12 mouse cellular contexts compared by ENCODE assay signal in genomic region chr19:6533290-6534117, GRCm38 (mm10). TPM values are rescaled to one million over a fixed set of nuclear protein-coding genes. Genes with fewer than 3 reads are reported as not detected.
DNase-seq lines count a peak whose midpoint lies in the region; ATAC-seq and TF ChIP-seq lines count a peak whose summit lies in the region.
"Had no signal": no experiment of that assay in that cellular context is flagged by ENCODE, and none has a peak within 500 bp of the region (broad histone marks: within the 10 kb centered on the region; RNA-seq: fewer than 3 reads in every experiment).

No protein-coding gene starts in this region.

- DNase-seq in left cerebral cortex, adult 2 months (ENCODE audit: extremely low spot score in 1 of 2, low spot score in 2 of 2) = no peak
- no peak for DNase-seq in left cerebral cortex, adult 11 months (ENCODE audit: low spot score)
- DNase-seq in forebrain, embryonic 11.5 days (ENCODE audit: low spot score) = no peak
- DNase-seq in spleen, adult 12 weeks (ENCODE audit: low spot score) = no peak
- DNase-seq in layer of hippocampus, adult 9-10 months (ENCODE audit: low spot score) = no peak
- no peak for DNase-seq in spleen, postnatal 14 days (ENCODE audit: low spot score in 2 of 2)
- DNase-seq: layer of hippocampus, adult 9-11 months had no signal

- peak overlapping the region; percentile 40; the same call in 1 of the 2 replicates for H3K27ac ChIP-seq in left cerebral cortex, adult 2 months
- no peak overlapping the region for H3K27ac ChIP-seq in forebrain, embryonic 11.5 days (ENCODE audit: low read depth, low read length)
- H3K27ac ChIP-seq in kidney, embryonic 16.5 days (ENCODE audit: low read length) = 0 out of 2 replicates have a peak overlapping the region, but pooled peaks have one; percentile 10
- 0 out of 2 replicates have a peak overlapping the region, but pooled peaks have one; percentile 7 for H3K27ac ChIP-seq in olfactory bulb, adult 2 months (ENCODE audit: insufficient read depth, low read depth, low read length)
- H3K27ac ChIP-seq: heart, embryonic 15.5 days had no signal

- ATAC-seq in forebrain, embryonic 11.5 days (replicated peaks; ENCODE audit: low FRiP score) = no peak
- ATAC-seq in kidney, embryonic 16.5 days (ENCODE audit: low FRiP score, low TSS enrichment) = no peak

- H3K4me2 ChIP-seq in forebrain, embryonic 11.5 days (ENCODE audit: low read depth, low read length, severe bottlenecking) = no peak overlapping the region
- no peak overlapping the region for H3K4me2 ChIP-seq in kidney, embryonic 16.5 days (replicated peaks; ENCODE audit: low read depth, low read length)

- H3K36me3 ChIP-seq in forebrain, embryonic 11.5 days (ENCODE audit: control insufficient read depth, insufficient read depth, low read length) = no peaks in the 10 kb centered on the region
- no peaks in the 10 kb centered on the region for H3K36me3 ChIP-seq in kidney, embryonic 16.5 days (ENCODE audit: insufficient read depth, low read length)
- H3K36me3 ChIP-seq: heart, embryonic 15.5 days had no signal

- no peak for TF ChIP-seq POLR2A in olfactory bulb, adult 2 months (IDR thresholded peaks at IDR 0.05; ENCODE audit: insufficient read depth, low read depth, low read length)

- TF ChIP-seq CTCF in left cerebral cortex, adult 2 months (IDR thresholded peaks at IDR 0.05) = no peak
- TF ChIP-seq CTCF in olfactory bulb, adult 2 months (IDR thresholded peaks at IDR 0.05; ENCODE audit: insufficient read depth, low read depth, low read length) = no peak

- no peak overlapping the region for H3K4me3 ChIP-seq in left cerebral cortex, adult 2 months
- no peak overlapping the region for H3K4me3 ChIP-seq in forebrain, embryonic 11.5 days (ENCODE audit: low read depth, low read length)
- H3K4me3 ChIP-seq in kidney, embryonic 16.5 days (ENCODE audit: low read length) = no peak overlapping the region
- H3K4me3 ChIP-seq in olfactory bulb, adult 2 months (ENCODE audit: insufficient read depth, low read depth, low read length) = no peak overlapping the region

- peaks cover 32% of the 10 kb centered on the region; the same call in 1 of the 2 replicates for H3K4me1 ChIP-seq in forebrain, embryonic 11.5 days (replicated peaks; ENCODE audit: control insufficient read depth, insufficient read depth, low read length)
- H3K4me1 ChIP-seq in kidney, embryonic 16.5 days (ENCODE audit: insufficient read depth, low read length) = peaks cover 43% of the 10 kb centered on the region
- peaks cover 64% of the 10 kb centered on the region for H3K4me1 ChIP-seq in olfactory bulb, adult 2 months (ENCODE audit: control insufficient read depth, insufficient read depth, low read length)

- peak overlapping the region; percentile 80; the same call in 1 of the 2 replicates for H3K9ac ChIP-seq in forebrain, embryonic 11.5 days (ENCODE audit: low read length)
- H3K9ac ChIP-seq in kidney, embryonic 16.5 days (replicated peaks; ENCODE audit: low read length) = no peak overlapping the region
- H3K9ac ChIP-seq: heart, embryonic 15.5 days had no signal

- WGBS in forebrain, embryonic 11.5 days = 76% methylated on average over 11 of the region's 11 CpGs
- WGBS in kidney, embryonic 16.5 days = 59% methylated on average over 11 of the region's 11 CpGs
- WGBS in olfactory bulb, adult 2 months = 46% methylated on average over 11 of the region's 11 CpGs

- intact Hi-C loops in left cerebral cortex, adult 2 months (cut with DNase I) = no loop called here

- H3K27me3 ChIP-seq in forebrain, embryonic 11.5 days (ENCODE audit: control insufficient read depth, insufficient read depth, low read length) = peaks cover 2% of the 10 kb centered on the region; the same call in 1 of the 2 replicates
- peaks cover 20% of the 10 kb centered on the region for H3K27me3 ChIP-seq in kidney, embryonic 16.5 days (ENCODE audit: insufficient read depth, low read length)

- no peaks in the 10 kb centered on the region for H3K9me3 ChIP-seq in forebrain, embryonic 11.5 days (ENCODE audit: control insufficient read depth, low read length)
- no peaks in the 10 kb centered on the region for H3K9me3 ChIP-seq in kidney, embryonic 16.5 days (ENCODE audit: low read length)
- H3K9me3 ChIP-seq: heart, embryonic 15.5 days had no signal

RNA-seq across cellular contexts. Expression of gene Slc22a12, which starts 9.3 kb away (rescaled TPM):
- total RNA-seq in left cerebral cortex, adult 2 months (2021) = under 1 TPM in 1 of 2 experiments, not detected in 1; 0.68 TPM
- polyA plus RNA-seq in forebrain, embryonic 11.5 days (2014; fragmentation: Nextera tagmentation; extraction: Ambion mirVana) = not detected in 2 replicates
- 27.4 and 27.7 TPM in 2 replicates for polyA plus RNA-seq in kidney, embryonic 16.5 days (2015; fragmentation: Nextera tagmentation; extraction: Ambion mirVana)
- not detected in 2 replicates for polyA plus RNA-seq in olfactory bulb, adult 2 months (2012; ENCODE audit: insufficient read depth, insufficient read length, low replicate concordance, missing spikeins)
- total RNA-seq: liver, adult 2 months; megakaryocyte progenitor cell, adult 5-6 weeks had no signal
- polyA plus RNA-seq: heart, embryonic 15.5 days; liver, adult 2 months had no signal

Comparison
In these comparisons a context has a peak if more than half of its experiments do, and no peak if none do; other contexts are left out.
1. RNA of gene Slc22a12, which starts 9.3 kb away (polyA plus RNA-seq): 27.4 to 27.7 TPM in kidney, embryonic 16.5 days; not detected in forebrain, embryonic 11.5 days and not detected in olfactory bulb, adult 2 months; every median in the first group is over 10 times any median in the second.